Mouse (Mus musculus): ENCODE results near the gene Olfr615.

DNA sequence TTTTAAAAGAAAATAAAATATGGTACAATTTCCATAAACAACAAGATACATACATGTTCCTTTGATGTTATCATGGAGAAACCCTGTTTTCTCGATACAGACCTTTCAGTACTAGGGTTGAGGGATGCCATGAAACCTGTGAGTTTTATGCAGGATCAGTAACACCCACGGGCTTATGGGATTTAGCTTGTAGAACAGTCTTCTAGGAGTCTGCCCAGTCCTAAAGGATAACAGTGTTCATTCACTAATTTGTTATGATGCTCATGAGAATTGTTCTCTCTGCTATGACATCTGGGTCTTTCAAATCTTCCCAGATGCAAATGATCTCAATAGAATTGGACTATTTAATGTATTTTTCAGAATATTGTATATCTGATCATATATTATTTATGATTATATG lies 56.6 kb downstream of the Olfr615 start, which contains the start of gene Olfr620:
- TF ChIP-seq POLR2A (IDR thresholded peaks at IDR 0.05; ENCODE audit: insufficient read length, low read depth) (no peak), MAX (IDR thresholded peaks at IDR 0.05; ENCODE audit: low read depth) (no peak), MYOD1 (IDR thresholded peaks at IDR 0.05; ENCODE audit: control insufficient read depth in 1 of 3, insufficient read length in 2 of 3, low read depth in 2 of 3) (no peak), TCF3 (IDR thresholded peaks at IDR 0.05; ENCODE audit: insufficient read length, low read depth) (no peak), MYOG (IDR thresholded peaks at IDR 0.05; ENCODE audit: control insufficient read depth in 1 of 3, insufficient read depth in 1 of 3, insufficient read length in 2 of 3, low read depth in 2 of 3) (no peak), USF1 (IDR thresholded peaks at IDR 0.05; ENCODE audit: low read depth) (no peak), E2F4 (IDR thresholded peaks at IDR 0.05; ENCODE audit: insufficient read depth) (no peak), CEBPB (IDR thresholded peaks at IDR 0.05; ENCODE audit: insufficient read depth, poor library complexity, severe bottlenecking) (no peak), TCF12 (IDR thresholded peaks at IDR 0.05; ENCODE audit: insufficient read depth, poor library complexity, severe bottlenecking) (no peak)

Data from myocyte (in vitro differentiated cells).